Mouse (Mus musculus) left cerebral cortex, postnatal 25 days (tissue): ENCODE data around the gene Il22ra2. TPM values are rescaled to one million over a fixed set of nuclear protein-coding genes. Genes with fewer than 3 reads are reported as not detected.
"Not testable (repeated sequence)": the region's sequence is repeated elsewhere in the genome, so short reads cannot be mapped to it uniquely, and the experiment has no call there.

ENCODE experiments used
- DNase-seq, 2 experiments: peaks; one replicate each; pipeline ENCODE4 v3.0.0; 2022; ENCODE audit warnings: low spot score in 2 of 2, mixed read lengths in 1 of 2
- intact Hi-C: fragments of 180-260 bp; cut with DNase I; formaldehyde crosslinking; loops from one replicate; pipeline ENCODE4 v1.15.1; 2025
- total RNA-seq, 2 experiments: library from RNA; stranded (reverse); gene quantifications; 2 replicates each; pipeline ENCODE4 v1.2.3; 2021

The Il22ra2 gene
- total RNA-seq, 2 experiments from 2014 or later = not detected

DNA sequence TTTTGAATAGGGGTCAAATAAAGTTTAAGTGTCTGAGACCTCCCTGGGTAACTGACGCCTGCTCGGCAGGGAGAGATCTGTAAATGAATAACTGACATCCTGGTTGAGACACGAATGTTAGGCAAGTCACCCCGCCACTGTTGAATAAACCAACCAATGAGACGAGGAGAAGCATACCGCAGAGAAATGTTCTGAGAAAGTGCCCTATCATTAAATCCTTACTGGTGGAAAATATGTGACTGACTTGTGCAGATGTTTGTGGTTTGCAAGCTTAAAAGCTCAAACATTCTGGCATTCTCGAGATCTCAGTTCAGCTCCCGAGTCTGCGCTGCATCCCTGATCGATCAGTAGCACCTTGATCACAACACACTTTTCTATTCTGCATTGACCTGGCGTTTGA is 23.7 kb upstream of the Il22ra2 start:
- intact Hi-C loops = loop anchor here (10.0 kb wide), 1 partner anchor 307 kb away; the partner anchor contains the start of gene Pex7
- DNase-seq = no peak

DNA sequence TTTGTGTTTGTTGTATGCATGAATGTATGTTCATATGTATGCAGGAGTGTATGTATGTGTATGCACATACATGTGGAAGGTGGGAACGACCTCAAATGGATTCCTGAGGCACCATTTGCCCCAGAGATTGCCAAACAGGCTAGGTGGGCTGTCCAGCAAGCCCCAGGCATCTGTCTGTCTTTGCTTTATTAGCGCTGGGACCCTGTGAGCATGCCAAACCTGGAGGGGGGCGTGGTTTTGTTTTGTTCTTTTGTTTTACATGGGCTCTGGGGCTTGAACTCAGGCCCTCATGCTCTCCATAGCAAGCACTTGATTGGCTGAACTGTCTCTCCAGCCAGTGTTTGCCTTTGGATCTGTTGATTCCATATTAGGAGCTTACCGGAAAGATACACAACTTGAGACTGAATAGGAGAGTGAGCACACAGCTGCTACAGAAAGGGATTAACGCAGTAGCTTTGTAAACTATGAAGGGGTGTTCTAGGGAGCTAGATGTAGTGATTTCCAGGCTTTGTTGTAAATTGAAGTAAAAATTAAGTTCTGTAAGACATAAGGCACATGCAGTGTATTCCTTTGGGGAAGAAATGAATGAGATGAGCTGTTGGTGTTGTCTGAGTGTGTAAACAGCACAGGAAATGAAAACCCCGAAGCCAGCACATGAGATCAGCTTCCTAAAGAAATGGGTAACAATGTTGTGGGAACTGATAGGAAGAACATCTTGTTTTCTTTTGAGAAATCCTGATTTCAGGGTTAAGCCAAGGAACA is 22.3 kb upstream of the Il22ra2 start:
- no peak for DNase-seq
- intact Hi-C loops = loop anchor here (10.0 kb wide), 1 partner anchor 305 kb away; the partner anchor contains the start of gene Pex7

DNA sequence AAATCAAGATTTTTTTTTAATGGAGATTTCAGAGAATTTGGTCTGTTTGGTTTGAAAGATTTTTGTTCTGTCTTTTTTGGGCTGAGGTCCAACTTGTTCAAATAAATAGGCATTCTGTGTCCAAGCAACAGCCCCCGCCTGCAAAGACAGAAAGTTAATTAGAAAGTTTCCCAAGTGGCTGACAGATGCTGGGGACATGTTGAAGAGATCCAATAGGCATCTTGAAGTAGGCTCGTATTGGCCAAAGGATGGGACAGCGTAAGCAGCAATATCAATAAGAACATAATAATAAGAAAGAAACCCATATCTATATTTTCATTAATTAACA is 21.7 kb upstream of the Il22ra2 start:
- intact Hi-C loops = no loop called here
- no peak for DNase-seq

DNA sequence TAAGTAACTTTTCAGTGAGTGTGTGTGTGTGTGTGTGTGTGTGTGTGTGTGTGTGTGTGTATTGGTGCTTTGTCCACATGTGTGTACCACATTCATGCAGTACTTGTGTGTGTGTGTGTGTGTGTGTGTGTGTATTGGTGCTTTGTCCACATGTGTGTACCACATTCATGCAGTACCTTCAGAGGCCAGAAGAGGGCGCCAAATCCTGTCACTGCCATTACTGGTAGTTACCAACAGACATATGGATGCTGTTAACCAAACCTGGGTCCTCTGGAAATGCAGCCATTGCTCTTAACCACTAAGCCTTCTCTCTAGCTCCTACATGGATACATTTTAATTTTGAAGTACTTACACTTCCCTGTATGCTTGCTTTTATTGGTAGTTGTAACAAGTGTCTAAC is 20.3 kb upstream of the Il22ra2 start:
- DNase-seq, intact Hi-C loops: not testable (repeated sequence)

DNA sequence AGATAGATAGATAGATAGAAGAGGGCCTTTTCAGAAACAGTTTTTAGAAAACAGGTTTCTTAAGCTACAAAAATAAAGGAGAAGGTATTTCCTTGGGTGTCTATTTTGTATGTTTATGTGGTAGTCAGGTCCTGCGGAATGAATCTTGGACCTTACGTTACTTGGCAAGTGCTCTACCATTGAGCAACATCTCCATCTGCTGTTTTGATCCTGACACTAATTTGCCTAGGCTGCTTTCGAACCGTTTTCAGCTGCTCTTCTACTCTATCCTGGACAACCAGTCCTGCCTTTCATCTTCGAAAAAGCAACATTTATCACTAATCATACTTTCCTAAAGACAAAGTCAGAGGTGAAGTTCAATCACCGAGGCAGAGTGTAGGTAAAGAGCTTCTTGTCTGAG is 18.6 kb upstream of the Il22ra2 start:
- intact Hi-C loops = no loop called here
- DNase-seq = no peak

DNA sequence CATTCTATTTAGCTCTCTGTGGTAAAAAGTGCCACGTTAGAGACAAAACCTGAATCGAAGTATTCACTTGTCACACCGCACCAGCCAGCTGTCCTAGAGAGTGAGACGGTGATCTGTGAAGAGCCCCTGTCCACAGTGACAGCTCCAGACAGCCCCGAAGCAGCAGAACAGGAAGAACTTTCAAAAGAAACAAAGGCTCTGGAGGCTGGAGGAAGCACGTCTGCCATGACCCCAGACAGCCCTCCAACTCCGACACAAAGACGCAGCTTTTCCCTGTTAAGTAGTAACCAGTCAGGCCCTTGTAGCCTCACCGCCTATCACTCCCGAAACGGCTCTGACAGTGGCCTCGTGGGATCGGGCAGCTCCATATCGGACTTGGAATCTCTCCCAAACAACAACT is 12.7 kb upstream of the Il22ra2 start:
- DNase-seq = no peak
- intact Hi-C loops = no loop called here

DNA sequence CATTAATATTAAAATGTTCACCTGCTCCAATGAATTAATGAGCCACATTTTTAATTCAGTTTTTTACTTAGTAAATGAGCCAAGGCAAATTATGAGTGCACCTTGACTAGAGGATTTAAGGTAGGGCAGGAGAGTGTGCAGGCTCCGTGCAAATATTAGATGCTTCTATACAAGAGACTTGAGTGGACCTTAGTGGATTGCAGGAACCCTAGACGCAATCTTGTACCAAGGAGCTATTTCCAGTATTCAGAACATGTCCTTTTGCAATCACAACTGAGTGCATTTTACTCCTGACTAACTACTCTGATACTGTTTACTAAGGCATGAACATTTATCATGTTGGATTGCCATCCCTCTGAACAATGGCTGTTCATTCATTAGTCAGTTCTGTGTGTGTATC is 10.2 kb upstream of the Il22ra2 start:
- intact Hi-C loops = no loop called here
- DNase-seq = no peak

DNA sequence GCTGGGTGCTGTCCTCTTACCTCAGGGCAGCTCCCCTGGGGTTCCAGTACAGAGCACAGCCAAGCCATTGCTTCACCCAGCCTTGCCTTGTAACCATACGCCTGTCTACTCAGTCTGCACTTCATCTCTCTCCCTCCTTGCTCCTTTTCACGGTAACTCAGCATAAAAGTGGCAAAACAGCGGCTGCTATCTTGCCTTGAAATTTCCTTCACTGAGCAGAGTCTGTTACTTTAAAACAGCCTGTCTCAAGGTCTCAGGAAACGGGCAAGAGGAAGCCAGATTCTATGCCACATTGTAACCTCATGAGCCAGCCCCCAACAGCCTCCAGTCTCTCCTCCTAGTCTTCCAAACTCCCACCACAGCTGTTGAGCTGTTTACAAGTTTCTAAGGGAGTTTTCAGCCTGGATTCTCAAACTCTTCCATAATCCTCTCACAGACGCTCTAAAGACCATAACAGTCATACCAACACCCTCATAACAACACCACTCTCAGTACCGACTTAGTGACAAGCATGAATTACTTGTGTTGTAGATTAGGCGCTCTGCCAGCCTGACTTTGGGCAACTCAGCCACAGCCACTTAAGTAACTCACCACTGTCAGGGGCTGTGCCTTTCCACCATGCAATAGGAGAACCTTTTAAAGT is 8.6 kb upstream of the Il22ra2 start:
- DNase-seq = no peak

DNA sequence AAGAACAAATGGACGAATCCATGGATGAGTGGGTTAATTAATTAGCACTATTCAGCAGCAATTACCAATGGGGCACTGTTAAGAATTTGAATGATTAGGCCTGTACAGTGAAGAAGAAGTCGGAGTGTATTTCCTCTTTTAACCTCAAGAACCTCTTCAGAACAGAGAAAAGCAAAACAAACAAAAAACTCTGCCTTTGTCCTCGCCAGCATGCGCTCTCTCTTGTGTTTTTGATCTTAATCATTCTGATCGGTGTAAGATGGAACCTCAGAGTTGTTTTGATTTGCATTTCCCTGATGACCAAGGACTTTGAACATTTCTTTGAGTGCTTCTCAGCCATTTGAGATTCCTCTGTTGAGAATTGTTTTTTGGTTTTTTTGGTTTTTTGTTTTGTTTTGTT is 2.1 kb upstream of the Il22ra2 start:
- no peak for DNase-seq
- intact Hi-C loops = no loop called here

More for the DNA sequence above, 8.6 kb upstream of the Il22ra2 start:
- intact Hi-C loops = no loop called here

DNA sequence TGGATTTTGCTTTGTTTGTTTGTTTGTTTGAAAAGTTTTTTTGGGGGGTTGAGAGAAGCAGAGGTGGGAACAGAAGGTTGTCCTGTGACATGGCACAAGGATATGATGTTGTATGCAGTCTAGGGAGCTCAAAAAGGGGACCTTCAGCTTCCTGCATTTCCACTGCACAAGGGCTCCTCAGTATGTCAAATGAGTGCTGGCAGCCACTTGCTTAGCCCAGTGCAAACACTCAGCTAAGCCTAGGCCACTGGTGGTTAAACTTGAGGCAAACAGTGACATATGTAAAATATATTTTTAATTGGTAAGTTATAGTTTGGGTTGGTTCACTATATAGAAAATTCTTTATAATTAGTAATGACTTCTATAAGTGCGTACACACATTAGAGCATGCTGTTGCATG is 2.8 kb downstream of the Il22ra2 start:
- DNase-seq = no peak
- intact Hi-C loops = no loop called here

DNA sequence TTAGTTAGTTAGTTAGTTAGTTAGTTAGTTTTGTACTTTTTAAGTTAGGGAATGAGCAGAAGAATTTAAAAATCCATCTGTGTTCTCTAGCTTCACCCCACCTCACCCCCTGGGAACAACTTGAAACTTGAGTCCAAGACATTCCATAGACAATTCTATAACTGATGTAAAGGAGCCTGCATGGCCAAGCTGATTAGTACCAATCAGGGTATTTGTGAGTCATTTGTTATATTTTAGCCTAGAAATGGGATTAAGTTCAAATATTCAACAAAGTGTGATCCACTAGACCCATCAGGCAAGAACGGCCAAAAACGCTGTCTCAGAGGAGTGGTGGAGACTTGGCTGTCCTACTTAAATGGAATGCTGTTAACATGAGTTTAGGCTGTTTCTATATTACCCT is 5.5 kb downstream of the Il22ra2 start:
- no peak for DNase-seq

DNA sequence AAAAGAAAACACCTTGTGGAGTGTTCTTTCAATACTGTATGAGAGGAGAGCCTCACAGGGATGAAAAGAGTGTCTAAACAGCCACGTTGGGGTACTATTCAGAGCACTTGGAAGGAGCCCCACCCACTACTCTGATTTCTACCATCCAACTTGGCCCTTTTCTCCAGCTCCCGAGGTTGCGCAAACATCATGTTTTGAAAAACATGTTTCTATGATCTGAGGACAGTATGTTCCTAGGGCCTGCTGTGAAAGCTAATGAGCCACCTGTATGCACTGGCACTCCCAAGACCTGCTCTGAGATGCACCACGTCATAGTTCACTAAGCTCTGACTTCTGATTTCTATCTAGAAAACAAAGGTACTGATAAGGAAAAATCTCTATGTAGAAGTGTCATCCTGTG is 6.0 kb downstream of the Il22ra2 start:
- DNase-seq = no peak
- intact Hi-C loops = no loop called here

More for the DNA sequence above, 5.5 kb downstream of the Il22ra2 start:
- intact Hi-C loops = no loop called here

DNA sequence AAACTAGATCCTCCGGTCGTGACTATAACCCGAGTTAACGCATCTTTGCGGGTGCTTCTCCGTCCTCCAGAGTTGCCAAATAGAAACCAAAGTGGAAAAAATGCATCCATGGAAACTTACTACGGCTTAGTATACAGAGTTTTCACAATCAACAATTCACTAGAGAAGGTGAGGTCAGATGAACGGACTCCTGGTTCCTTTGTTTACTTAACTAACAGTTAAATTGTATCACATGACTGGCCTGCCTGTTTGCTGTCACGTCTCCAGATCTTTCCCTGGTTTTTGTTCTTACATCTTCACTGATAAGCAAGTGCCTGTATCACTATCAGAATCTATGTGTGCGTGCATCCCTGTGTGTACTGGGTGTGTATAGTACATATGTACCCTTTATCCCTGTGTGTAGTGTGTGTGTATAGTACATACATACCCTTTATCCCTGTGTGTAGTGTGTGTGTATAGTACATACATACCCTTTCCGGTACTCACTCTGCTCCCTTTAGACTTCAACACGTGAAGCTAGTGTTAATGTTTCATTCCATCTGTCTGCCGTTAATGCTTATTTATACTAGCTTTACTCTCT is 9.9 kb downstream of the Il22ra2 start:
- intact Hi-C loops = no loop called here
- DNase-seq = no peak

DNA sequence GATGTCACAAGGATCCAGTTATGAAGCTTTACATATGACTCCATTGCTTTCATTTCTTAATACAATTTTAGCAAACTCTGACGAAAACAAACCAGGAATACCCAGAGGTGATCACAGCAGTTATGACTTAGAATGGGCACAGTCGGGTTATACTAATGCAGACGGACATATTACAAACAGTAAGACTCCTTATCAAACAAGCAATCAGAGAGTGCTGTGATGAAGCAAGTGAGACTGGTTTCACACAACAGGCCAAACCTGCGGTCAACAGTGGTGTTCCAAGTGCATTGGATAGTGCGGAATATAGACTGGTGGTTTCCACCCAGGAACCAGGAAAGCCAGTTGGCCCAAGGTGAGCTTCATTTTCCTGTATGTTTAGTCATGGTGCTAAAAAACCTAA is 17.1 kb downstream of the Il22ra2 start:
- no peak for DNase-seq
- intact Hi-C loops = no loop called here

DNA sequence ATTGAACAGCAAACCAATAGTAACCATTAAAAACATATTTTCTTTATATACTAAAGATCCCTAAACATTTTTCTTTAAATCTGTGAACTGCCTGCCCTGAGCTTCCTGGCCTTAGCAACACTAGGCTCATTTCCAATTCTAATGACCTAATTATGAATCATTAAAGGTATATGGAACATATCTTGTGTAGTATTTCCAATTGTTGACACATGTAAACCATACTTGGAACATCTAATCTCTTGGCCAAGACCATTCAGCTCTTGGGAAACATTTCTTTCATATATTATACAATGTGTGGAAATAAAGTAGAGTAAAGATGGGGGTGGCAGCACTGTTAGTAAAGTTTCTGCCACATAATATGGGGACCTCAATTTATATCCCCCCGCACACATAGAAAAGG is 17.8 kb downstream of the Il22ra2 start:
- intact Hi-C loops = no loop called here
- DNase-seq = no peak

DNA sequence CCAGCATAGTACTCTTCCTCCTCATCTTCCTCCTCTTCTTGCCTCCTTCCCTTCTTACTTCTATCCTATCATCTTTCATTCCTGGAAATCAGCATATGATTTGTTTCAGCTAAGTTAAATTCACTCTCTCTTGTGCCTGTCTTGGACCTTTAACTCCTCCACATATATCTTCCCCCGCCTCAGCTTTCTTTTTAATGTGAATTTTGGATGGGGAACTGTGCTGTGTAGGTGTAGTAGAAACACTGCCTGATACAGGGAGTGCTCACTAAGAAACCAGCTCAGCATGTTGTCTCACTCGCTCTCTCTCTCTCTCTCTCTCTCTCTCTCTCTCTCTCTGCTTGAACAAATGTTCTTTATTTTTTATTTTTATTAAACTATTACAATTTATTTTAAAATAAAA is 23.3 kb downstream of the Il22ra2 start:
- intact Hi-C loops = no loop called here
- peak; percentile 14 to 77 for DNase-seq

DNA sequence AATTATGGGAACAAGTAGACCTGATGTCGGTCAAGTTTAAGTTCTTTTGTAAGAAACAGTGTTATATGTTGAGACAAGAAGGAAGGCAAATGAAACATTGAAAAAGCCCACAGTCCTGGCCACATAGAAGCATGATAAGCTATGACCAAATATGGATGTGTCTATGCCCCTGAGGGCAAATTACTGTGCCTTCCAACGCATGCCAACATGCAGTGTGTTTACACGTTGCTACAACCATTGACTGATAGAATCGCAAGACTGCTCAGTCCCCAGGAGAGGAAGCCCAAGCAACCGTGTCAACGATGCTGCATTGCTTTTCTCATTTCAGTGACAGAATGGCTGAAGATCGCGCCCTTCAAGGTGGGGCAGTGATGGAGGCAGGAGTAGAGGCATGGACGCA is 35.6 kb downstream of the Il22ra2 start:
- DNase-seq = no peak
- intact Hi-C loops = no loop called here

DNA sequence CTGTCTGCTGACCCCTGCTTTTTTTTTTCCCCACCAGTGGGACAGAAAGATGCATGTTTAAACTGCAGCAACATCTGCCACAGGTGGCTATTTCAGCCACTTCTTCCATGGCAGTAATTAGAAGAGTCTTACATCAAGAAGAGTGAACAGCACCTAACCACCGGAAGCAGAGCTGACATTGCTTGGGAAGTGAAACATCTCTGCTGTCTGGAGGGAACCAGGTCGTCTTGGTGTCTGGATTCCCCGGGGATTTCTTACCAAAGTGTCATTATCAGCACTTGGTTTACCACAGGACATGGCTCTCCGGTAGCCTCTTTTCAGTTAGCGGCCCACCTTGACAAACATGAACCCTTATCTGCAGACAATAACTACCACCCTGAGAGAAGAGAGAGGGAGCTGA is 38.2 kb downstream of the Il22ra2 start:
- intact Hi-C loops = no loop called here
- no peak for DNase-seq

DNA sequence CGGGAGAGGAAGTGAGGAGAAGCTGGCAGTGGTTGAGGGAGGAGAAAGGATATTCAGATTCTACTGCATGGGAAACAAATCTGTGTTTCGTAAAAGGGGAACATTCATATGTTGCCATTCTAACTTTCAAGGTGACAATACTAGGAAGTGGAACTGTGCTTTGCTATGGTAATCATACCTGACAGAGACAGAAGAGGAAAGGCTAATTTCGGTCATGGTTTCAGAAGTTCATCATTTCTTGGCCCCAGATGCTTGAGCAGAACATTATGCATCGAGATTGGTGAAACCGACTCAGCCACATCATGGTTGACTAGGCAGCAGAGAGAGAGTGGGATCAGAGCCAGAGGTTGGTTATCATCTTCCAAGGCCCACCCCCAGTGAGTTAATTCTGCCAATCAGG is 47.2 kb downstream of the Il22ra2 start:
- DNase-seq = no peak
- intact Hi-C loops = no loop called here

DNA sequence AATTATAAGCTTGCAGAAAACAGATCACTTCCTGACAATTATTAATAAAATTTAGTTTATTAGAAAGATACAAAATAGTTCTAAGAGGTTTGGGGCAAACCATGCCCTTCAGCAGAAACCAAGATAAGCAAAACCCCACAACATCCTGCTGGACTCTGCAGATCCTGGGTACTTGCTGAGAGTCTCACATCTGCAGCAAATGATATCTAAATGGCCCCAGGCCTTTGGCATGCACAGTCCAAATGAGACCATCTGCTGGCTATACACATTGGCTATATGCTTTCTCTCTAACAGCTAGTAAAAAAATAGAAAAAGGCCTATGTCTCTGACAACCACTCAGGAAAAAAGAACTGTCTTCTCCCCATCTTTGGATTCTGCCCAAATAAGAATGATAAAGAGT is 50.2 kb downstream of the Il22ra2 start:
- no peak for DNase-seq
- intact Hi-C loops = no loop called here

DNA sequence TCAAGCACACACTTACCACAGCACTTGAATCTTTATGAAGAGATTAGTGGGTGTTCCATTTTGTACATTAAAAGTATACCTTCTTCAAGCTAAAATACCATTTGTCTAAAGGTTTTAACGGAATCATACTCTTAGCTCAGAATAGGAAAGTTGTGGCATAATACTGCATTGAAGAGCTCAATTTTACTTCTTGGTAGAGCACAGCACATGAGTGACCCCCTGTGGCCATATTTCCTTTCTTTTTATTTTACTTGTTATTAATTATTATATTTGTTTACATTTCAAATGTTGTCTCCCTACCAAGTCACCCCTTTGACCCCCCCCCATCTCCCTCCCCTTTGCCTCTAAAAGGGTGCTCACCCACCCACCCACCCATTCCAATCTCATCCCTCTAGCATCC is 51.3 kb downstream of the Il22ra2 start:
- no peak for DNase-seq
- intact Hi-C loops = no loop called here
